Mouse (Mus musculus): Measurements from ENCODE around the gene Insr.
A peak's percentile ranks its signal among the peaks of the same experiment; 100 is the strongest.
"Not testable (repeated sequence)": the region's sequence is repeated elsewhere in the genome, so short reads cannot be mapped to it uniquely, and the experiment has no call there.

The Insr gene

GRCm38 (mm10) chr8:3278934-3279720, at the start of gene Insr:
Gene Insr (minus strand): TSS chr8:3279617.
- DNase-seq (ENCODE audit: low read depth, low spot score): peak; percentile 88

DNA sequence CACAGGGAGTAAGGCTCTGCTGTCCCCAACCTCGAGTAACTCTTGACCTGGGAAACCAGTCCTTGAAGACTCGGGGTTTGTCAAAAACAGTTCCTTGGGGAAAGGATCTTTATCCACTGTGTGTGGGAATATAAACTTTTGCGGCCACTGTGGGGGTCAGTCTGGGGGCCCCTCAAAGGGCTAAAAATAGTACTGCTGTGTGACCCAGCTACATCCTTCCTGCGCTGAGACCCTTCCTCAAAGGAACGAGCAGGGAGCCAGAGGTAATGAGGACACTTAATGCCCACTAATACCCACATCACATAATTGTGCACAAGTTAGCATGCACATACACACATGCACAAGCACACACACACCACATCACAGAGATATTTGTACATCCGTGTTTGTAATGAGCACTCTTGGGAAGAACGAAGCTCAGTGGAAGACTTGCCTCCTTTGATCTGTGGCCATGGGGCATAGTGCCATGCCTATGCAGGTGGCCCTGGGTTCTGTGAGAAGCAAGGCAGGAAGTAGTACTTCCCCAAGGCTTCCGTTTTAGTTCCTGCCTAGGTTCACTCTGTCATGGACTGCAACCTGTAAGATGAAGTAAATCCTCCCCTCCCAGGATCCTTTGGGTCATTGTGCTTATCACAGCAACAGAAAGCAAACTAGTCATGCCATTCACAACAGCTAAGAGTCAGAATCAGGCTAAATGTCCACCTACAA, 48.3 kb upstream of the Insr start:
- DNase-seq (ENCODE audit: low read depth, low spot score): no peak

- DNase-seq (ENCODE audit: low read depth, low spot score): no peak
These were observed 47.6 kb upstream of the Insr start for GRCm38 (mm10) chr8:3327056-3327455.

DNA sequence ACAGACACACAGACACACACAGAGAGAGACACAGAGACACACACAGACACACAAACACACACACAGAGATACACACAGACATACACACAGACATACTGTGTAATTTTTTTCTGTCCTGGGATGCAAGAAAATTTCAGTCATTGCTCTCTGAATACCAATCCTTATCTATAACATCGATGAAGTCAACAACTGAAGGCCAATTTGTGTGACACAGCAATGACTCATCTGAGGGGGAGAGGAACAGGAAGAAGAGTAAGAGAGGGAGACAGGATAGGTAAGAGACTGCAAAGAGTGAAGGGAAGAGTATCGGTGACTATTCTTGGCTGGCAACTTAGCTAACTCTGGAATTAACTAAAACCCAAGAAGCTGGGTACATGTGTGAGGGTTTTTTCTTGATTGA, 44.8 kb upstream of the Insr start:
- no peak for DNase-seq (ENCODE audit: low read depth, low spot score)

DNA sequence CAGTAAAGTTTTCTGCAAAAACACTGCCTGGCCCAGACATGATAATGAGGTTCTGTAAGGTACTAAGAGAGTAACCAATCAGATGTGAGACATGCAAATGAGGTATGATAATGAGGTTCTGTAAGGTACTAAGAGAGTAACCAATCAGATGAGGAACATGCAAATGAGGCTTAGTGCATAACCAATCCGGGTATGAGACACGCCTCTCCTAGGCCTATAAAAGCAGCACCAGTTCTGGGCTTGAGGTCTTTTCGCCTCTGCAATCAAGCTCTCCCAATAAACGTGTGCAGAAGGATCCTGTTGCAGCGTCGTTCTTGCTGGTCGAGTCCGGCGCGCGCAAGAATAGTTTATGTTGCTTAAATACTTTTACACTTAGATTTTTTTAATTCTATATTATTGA, 39.9 kb upstream of the Insr start:
- not testable (repeated sequence) for DNase-seq (ENCODE audit: low read depth, low spot score)

DNA sequence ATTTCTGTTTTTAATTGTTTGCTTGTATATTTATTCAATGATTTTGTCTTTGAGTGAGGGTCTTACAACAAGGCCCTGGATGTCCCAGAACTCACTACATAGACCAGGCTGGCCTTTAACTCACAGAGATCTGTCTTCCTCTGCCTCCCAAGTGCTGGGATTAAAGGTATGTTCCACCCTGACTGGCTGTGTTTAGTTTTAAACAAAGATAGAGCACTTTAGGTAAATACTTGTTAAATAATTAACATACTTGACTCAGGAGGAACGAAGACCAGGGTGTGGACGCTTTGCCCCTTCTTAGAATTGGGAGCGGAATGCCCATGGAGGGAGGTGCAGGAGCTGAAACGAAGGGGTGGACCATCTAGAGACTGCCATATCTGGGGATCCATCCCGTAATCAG, 37.2 kb upstream of the Insr start:
- no peak for DNase-seq (ENCODE audit: low read depth, low spot score)

GRCm38 (mm10) chr8:3314345-3314744, 34.9 kb upstream of the Insr start:
- DNase-seq (ENCODE audit: low read depth, low spot score): no peak

GRCm38 (mm10) chr8:3313843-3314242, 34.4 kb upstream of the Insr start:
- peak; percentile 19 for DNase-seq (ENCODE audit: low read depth, low spot score)

DNA sequence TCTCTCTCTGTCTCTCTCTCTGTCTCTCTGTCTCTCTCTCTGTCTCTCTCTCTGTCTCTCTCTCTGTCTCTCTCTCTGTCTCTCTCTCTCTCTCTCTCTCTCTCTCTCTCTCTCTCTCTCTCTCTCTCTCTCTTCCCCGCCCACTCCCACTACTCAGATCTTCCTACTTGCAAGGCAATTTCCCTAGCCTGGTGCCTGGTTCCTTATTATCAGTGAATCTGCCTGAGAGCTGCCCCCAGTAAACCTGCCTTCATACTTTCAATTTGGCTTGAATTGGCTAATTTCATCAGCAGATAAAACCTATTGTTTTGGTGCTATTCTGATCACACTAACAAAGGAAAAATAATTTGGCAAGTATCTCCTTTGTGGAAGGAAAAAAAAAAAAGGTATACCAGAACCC, 34.0 kb upstream of the Insr start:
- DNase-seq (ENCODE audit: low read depth, low spot score): not testable (repeated sequence)

DNA sequence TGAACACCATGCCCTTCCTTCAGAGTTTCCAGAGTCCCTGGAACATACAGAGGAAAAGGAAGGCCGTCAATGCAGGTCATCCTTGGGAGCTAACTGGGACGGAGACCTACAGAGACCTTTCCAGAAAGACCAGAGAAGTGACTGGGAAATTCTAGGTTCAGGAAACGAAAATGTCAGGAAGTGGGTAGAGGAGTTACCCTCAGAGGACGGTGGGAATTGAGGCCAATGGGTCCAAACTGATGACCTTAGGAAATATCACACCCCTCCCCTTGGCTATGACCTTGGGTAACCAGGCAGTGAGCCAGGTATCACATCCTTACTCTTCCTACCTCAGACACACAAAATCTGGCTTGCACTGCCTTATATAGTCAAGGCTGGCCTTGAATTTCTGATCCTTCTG, 32.1 kb upstream of the Insr start:
- no peak for DNase-seq (ENCODE audit: low read depth, low spot score)

DNA sequence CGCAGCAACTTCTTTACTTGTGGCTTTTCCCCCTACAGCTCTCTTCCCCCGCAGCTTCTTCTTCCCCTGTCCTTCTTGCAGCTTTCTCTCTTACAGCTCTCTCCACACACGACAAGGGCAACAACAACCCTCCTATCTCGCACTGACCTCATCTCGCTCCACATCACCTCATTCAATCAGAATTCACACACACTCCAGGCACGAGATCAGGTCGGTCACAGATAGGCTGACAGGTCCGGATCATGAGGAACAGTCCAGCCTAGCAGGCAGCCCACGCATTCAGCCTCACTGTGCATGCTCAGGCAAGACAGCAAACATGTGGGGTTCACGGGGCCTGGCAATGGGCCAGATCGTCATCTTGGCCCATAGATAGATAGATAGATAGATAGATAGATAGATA, 30.2 kb upstream of the Insr start:
- DNase-seq (ENCODE audit: low read depth, low spot score): no peak

GRCm38 (mm10) chr8:3308205-3308800, 28.9 kb upstream of the Insr start:
- peak; percentile 13 for DNase-seq (ENCODE audit: low read depth, low spot score)

DNA sequence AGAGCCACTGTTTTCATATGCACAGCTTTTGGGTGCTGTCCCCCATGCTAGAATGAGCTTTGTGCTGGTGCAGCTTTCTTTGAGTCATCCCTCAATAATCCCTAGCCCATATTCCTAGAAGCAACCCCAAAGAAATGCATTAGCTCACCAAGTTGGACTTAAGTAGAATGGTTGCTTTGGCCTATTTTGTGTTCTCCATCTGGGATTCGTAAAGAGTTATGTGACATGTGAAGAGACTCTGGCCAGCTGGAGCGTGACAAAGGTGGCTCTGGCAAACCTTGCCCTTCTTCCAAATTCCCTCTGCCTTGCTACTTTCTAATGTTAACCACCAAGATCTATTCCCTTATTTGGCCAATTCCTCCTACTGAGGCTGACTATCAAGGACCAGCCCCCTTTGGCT, 22.7 kb upstream of the Insr start:
- no peak for DNase-seq (ENCODE audit: low read depth, low spot score)

- DNase-seq (ENCODE audit: low read depth, low spot score): no peak
These were observed 19.9 kb upstream of the Insr start for GRCm38 (mm10) chr8:3299322-3299721.

DNA sequence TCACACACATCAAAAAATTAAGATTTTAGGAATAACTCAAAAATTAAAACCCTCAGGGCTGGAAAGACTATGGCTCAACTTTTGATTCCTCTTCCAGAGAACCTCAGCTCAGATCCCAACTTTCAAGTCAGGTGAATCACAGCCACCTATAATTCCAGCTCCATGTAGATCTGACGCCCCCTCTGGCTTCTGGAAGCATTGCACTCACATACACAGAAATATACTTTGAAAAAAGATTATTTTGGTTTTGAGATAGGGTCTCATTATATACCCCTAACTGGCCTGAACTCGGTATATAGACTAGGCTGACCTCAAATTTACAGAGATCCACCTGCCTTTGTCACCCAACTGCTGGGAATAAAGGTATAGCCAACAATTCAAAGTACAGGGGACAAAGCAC, 6.4 kb upstream of the Insr start:
- no peak for DNase-seq (ENCODE audit: low read depth, low spot score)

- DNase-seq (ENCODE audit: low read depth, low spot score): no peak
These were observed 5.2 kb upstream of the Insr start for GRCm38 (mm10) chr8:3284656-3285055.

- DNase-seq (ENCODE audit: low read depth, low spot score): no peak
These were observed 1.9 kb upstream of the Insr start for GRCm38 (mm10) chr8:3281296-3281695.

GRCm38 (mm10) chr8:3280266-3280910, 971 bp upstream of the Insr start:
- peak; percentile 18 for DNase-seq (ENCODE audit: low read depth, low spot score)

GRCm38 (mm10) chr8:3279721-3280077, 282 bp upstream of the Insr start:
- no peak for DNase-seq (ENCODE audit: low read depth, low spot score)

DNA sequence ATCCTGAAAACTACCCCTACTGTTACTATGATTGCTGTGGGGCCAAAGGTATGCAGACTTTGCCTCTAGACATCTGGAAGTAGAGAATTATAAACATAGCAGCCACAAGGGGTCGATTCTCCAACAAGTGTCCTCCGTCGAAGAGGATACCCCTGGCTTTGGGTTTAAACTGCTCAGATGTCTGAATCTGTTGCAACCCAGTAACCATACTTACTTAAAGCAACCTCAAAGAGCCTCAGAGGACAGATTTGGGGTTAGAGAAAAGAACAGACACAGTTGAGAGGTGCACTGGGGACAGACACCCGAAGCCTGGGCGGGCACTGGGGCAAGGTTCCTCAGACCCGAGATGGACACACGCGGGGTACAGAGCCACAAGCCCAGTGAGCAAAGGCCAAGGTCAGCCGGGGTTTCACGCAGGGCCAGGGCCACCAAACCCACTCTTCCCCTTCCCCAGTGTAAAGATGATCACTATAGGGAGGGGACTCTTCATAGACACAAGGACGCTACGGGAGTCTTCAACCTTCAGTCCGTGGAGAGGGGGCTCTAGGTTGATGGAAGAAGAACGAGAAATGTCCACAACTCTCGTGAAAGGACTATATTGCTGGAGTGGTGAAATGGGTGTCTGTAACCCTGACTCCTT, 1.1 kb downstream of the Insr start:
- DNase-seq (ENCODE audit: low read depth, low spot score): no peak

DNA sequence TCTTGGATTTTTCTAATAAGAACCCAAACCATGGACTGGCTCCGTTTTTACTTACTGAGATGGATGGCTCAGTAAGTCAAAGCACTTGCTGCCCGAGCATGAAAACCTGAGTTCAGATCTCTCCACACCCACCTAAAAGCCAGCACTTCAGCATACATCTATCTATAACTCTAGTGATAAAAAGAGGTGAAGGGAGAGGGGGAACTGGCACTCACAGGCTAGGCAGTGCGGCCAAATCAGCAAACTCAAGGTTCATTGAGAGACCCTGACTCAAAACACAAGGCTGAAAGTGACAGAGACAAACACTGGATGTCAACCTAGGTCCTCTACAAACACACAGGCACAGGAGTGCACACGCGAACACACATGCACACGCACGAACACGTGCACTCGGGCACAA, 2.2 kb downstream of the Insr start:
- no peak for DNase-seq (ENCODE audit: low read depth, low spot score)

DNA sequence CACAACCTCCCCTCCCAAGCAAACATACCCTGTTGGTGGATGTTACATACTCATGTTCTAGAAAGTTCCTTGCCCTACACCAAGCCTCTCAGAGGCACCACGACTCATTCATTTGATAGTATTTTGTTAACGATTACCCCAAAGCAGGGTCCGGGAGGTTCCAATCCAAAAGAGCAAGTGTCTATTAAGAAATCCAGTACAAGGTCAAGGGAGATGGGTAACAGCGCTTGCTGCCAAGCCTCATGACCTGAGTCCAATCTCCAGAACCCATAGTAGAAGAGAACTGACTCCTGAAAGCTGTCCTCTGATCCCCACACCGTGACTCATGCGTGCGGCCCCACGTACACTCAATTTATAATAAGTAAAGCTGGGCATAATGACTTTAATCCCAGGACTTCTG, 3.4 kb downstream of the Insr start:
- no peak for DNase-seq (ENCODE audit: low read depth, low spot score)

All from skeletal muscle tissue, adult 2 months (tissue).